Mouse (Mus musculus) liver, adult 2 months (tissue): ENCODE data around the gene Mgst1.

Experiments used
- CTCF ChIP-seq: fragments of 200-500 bp; IDR thresholded peaks from 2 replicates; pipeline ENCODE4 v1.5.1; 2011; ENCODE audit warnings: low read depth, low read length, control low read depth
- POLR2A ChIP-seq: fragments of 200-500 bp; IDR thresholded peaks from 2 replicates; pipeline ENCODE4 v1.6.1; 2011; ENCODE audit warnings: low read length, control low read depth; ENCODE audit not compliant: insufficient read depth; ENCODE audit errors: extremely low read depth

GRCm38 (mm10) chr6:138095060-138095459 is 45.1 kb upstream of the Mgst1 start:
- TF ChIP-seq POLR2A = no peak
- no peak for TF ChIP-seq CTCF
